Mouse (Mus musculus): Measurements from ENCODE around the gene Rinl.

DNA sequence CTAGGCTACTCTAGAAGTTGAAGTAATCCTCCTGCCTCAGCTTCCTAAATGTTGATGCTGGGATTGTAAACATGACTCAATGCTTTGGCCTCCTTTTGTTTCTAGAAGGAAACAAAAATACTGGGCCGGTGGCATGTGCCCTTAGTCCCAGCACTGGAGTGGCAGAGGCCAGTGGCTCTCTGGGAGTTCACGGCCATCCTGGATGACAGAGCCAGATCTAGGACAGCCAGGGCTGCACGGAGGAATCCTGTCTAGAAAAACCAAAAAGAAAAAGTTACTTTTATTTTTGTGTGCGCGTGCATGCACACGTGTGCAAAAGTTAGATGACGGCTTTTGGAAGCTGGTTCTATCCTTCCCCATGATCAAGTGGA lies 37.6 kb downstream of the Rinl start:
- no peak for TF ChIP-seq POLR2A (IDR thresholded peaks at IDR 0.05; ENCODE audit: borderline replicate concordance, control insufficient read depth, low read depth, low read length)
- TF ChIP-seq CTCF (IDR thresholded peaks at IDR 0.05; ENCODE audit: control insufficient read depth, insufficient read depth, low read length), result no peak

Measured in bone marrow, adult 2 months (tissue).